Comparison of ENCODE assay signal across 20 mouse cellular contexts in the genomic region with DNA sequence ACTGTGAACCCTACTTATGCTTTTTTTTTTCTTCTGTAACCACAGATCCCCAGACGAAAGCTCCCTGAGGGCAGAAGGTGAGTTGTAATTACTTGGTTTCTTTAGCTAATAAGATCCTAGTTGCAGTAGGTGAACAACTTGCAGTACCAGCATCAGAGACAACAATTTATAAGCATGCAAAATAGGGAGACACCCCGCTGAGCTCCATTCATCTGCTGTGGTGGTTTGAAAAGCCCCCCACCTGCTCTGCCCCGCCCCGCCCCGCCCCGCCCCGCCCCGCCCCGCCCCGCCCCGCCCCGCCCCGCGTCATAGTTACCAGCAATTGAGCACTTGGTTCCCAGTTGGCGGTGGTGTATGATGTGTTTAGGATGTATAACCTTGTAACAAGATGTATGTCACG.
"Had no signal": no experiment of that assay in that cellular context is flagged by ENCODE, and none has a peak within 500 bp of the region (broad histone marks: within the 10 kb centered on the region; RNA-seq: fewer than 3 reads in every experiment).

No protein-coding gene starts in this region.

- H3K27ac ChIP-seq: liver, embryonic 14.5 days; midbrain, embryonic 10.5 days; midbrain, embryonic 12.5 days; neural tube, embryonic 13.5 days; neural tube, embryonic 15.5 days; stomach, embryonic 15.5 days; stomach, postnatal 0 days had no signal

- DNase-seq: lung, adult 18-20 months; lung, embryonic 14.5 days; lung, postnatal 10 days; lung, postnatal 4 days; midbrain, embryonic 14.5 days; retina, postnatal 1 day; right cerebral cortex, adult 18-20 months; right cerebral cortex, postnatal 25 days; right cerebral cortex, postnatal 4 days; spleen, adult 18-20 months; thymus, postnatal 14 days; thymus, postnatal 36 days had no signal

- H3K4me1 ChIP-seq: midbrain, embryonic 10.5 days; midbrain, embryonic 12.5 days; neural tube, embryonic 13.5 days; neural tube, embryonic 15.5 days; stomach, embryonic 15.5 days had no signal

- H3K4me3 ChIP-seq: midbrain, embryonic 10.5 days; midbrain, embryonic 12.5 days; myocyte; neural tube, embryonic 13.5 days; neural tube, embryonic 15.5 days; stomach, embryonic 15.5 days had no signal

- H3K27me3 ChIP-seq: midbrain, embryonic 12.5 days; neural tube, embryonic 13.5 days; neural tube, embryonic 15.5 days; stomach, embryonic 15.5 days had no signal

- H3K36me3 ChIP-seq: midbrain, embryonic 10.5 days; midbrain, embryonic 12.5 days; neural tube, embryonic 13.5 days; neural tube, embryonic 15.5 days; stomach, embryonic 15.5 days had no signal
